8 mouse cellular contexts compared by ENCODE assay signal in the genomic region with DNA sequence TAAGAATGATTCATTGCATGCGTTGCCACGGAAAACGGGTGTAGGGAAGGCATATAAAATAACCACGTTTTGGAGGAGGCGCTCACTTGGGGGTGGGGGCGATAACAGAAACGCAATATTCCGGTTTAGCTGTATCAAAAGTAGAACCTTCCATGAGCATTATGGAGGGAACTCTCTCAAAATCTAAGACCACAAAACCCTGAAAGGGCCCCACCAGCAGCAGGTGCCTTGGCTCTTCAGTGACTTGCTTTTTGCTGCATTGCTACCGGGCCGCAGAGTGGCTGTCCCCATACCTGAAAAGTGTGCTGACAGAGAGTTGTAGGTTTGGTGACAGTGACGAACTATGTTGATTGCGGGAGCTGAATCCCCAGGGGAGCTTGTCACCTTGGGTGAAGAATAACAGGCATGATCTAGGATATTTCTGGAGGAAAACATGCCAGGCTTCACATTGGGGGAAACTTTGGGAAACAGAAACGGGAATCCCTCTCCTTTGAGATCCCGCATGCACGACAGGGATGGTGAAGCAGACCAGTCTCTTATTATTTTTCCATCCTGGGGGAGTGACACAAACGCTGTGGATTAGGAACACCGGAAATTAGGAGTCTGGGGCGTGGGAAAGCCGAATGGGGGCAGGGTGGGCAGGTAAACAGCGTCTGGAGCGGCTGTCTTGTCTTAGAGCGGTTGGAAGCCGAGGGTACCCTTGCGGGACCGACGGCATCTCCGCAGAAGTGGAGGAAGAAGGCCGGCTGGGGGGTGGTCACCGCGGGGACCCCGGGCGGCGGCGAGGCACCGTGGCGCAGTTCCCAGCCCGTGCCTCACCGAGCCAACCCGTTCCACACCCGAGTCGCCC. TPM values are rescaled to one million over a fixed set of nuclear protein-coding genes. Genes with fewer than 3 reads are reported as not detected.
DNase-seq lines count a peak whose midpoint lies in the region; ATAC-seq and TF ChIP-seq lines count a peak whose summit lies in the region.

No protein-coding gene starts in this region.

- peaks cover 34% of the 10 kb centered on the region for H3K4me1 ChIP-seq in forebrain, embryonic 12.5 days
- H3K4me1 ChIP-seq in hindbrain, postnatal 0 days (ENCODE audit: insufficient read depth, low read length): peaks cover 13% of the 10 kb centered on the region; the same call in 1 of the 2 replicates
- H3K4me1 ChIP-seq in limb, embryonic 10.5 days: peaks cover 39% of the 10 kb centered on the region
- H3K4me1 ChIP-seq in midbrain, embryonic 13.5 days (replicated peaks): peaks cover 36% of the 10 kb centered on the region
- peaks cover 12% of the 10 kb centered on the region; the same call in 1 of the 2 replicates for H3K4me1 ChIP-seq in stomach, embryonic 14.5 days (ENCODE audit: control insufficient read depth, insufficient read depth, low read length)

- H3K27ac ChIP-seq in gastrocnemius, adult 2 months: peak overlapping the region; percentile 95
- H3K27ac ChIP-seq in forebrain, embryonic 12.5 days: peak overlapping the region; percentile 95
- H3K27ac ChIP-seq in hindbrain, postnatal 0 days: peak overlapping the region; percentile 99
- H3K27ac ChIP-seq in limb, embryonic 10.5 days: peak overlapping the region; percentile 97
- peak overlapping the region; percentile 97 for H3K27ac ChIP-seq in midbrain, embryonic 13.5 days
- peak overlapping the region; percentile 86 for H3K27ac ChIP-seq in stomach, embryonic 14.5 days (ENCODE audit: low read length)

- H3K4me2 ChIP-seq in forebrain, embryonic 12.5 days: peak overlapping the region; percentile 77
- peak overlapping the region; percentile 77 for H3K4me2 ChIP-seq in hindbrain, postnatal 0 days (ENCODE audit: low read depth, low read length)
- peak overlapping the region; percentile 65 for H3K4me2 ChIP-seq in midbrain, embryonic 13.5 days (replicated peaks)
- H3K4me2 ChIP-seq in stomach, embryonic 14.5 days (replicated peaks; ENCODE audit: low read depth, low read length): peak overlapping the region; percentile 66

- intact Hi-C loops in gastrocnemius, adult 2 months (cut with DNase I): loop anchor here (5.0 kb wide), 1 partner anchor 102 kb away; no protein-coding TSS in a partner anchor

- no peak; the same call in 1 of the 2 replicates for ATAC-seq in forebrain, embryonic 12.5 days (ENCODE audit: low FRiP score)
- ATAC-seq in hindbrain, postnatal 0 days: no peak; the same call in 1 of the 2 replicates
- ATAC-seq in midbrain, embryonic 13.5 days: peak; percentile 74; the same call in 1 of the 2 replicates
- ATAC-seq in stomach, embryonic 14.5 days (ENCODE audit: insufficient number of reproducible peaks, insufficient read depth, low FRiP score, low read depth): no peak

- peak overlapping the region; percentile 95 for H3K9ac ChIP-seq in forebrain, embryonic 12.5 days
- H3K9ac ChIP-seq in hindbrain, postnatal 0 days (replicated peaks; ENCODE audit: low read length): peak overlapping the region; percentile 99
- peak overlapping the region; percentile 94 for H3K9ac ChIP-seq in midbrain, embryonic 13.5 days (replicated peaks)
- peak overlapping the region; percentile 94 for H3K9ac ChIP-seq in stomach, embryonic 14.5 days (replicated peaks; ENCODE audit: low read depth, low read length)

- no peak for TF ChIP-seq CTCF in gastrocnemius, adult 2 months (IDR thresholded peaks at IDR 0.05)
- no peak for TF ChIP-seq CTCF in hindbrain, postnatal 0 days (IDR thresholded peaks at IDR 0.05; ENCODE audit: low read depth)

- no peaks in the 10 kb centered on the region for H3K9me3 ChIP-seq in forebrain, embryonic 12.5 days
- no peaks in the 10 kb centered on the region for H3K9me3 ChIP-seq in hindbrain, postnatal 0 days (ENCODE audit: low read length)
- H3K9me3 ChIP-seq in limb, embryonic 10.5 days (replicated peaks): no peaks in the 10 kb centered on the region
- no peaks in the 10 kb centered on the region for H3K9me3 ChIP-seq in midbrain, embryonic 13.5 days
- H3K9me3 ChIP-seq in stomach, embryonic 14.5 days (ENCODE audit: control insufficient read depth, low read depth, low read length): no peaks in the 10 kb centered on the region

- peak; percentile 33 for DNase-seq in gastrocnemius, adult 2 months
- no peak for DNase-seq in gastrocnemius, adult 8-10 months (ENCODE audit: low spot score in 2 of 2)
- peak; percentile 76 for DNase-seq in brain, adult 2 months (ENCODE audit: low read depth, low spot score)
- peak; percentile 61 for DNase-seq in hindbrain, postnatal 0 days (ENCODE audit: low spot score)
- peak; percentile 63 for DNase-seq in limb, embryonic 10.5 days (ENCODE audit: low spot score)

- peak overlapping the region; percentile 97 for H3K4me3 ChIP-seq in gastrocnemius, adult 2 months
- H3K4me3 ChIP-seq in forebrain, embryonic 12.5 days (replicated peaks): peak overlapping the region; percentile 78
- peak overlapping the region; percentile 93 for H3K4me3 ChIP-seq in hindbrain, postnatal 0 days (ENCODE audit: low read length)
- H3K4me3 ChIP-seq in limb, embryonic 10.5 days: peak overlapping the region; percentile 89
- H3K4me3 ChIP-seq in midbrain, embryonic 13.5 days (replicated peaks): peak overlapping the region; percentile 77
- H3K4me3 ChIP-seq in stomach, embryonic 14.5 days (ENCODE audit: low read depth, low read length): peak overlapping the region; percentile 69

- no peaks in the 10 kb centered on the region for H3K36me3 ChIP-seq in forebrain, embryonic 12.5 days (replicated peaks)
- H3K36me3 ChIP-seq in hindbrain, postnatal 0 days (ENCODE audit: insufficient read depth, low read length): no peaks in the 10 kb centered on the region
- H3K36me3 ChIP-seq in limb, embryonic 10.5 days: no peaks in the 10 kb centered on the region
- no peaks in the 10 kb centered on the region for H3K36me3 ChIP-seq in midbrain, embryonic 13.5 days
- no peaks in the 10 kb centered on the region for H3K36me3 ChIP-seq in stomach, embryonic 14.5 days (ENCODE audit: control insufficient read depth, insufficient read depth, low read length)

- 5% methylated on average over 38 of the region's 41 CpGs for WGBS in forebrain, embryonic 12.5 days
- WGBS in hindbrain, postnatal 0 days: 3% methylated on average over 41 of the region's 41 CpGs
- 3% methylated on average over 41 of the region's 41 CpGs for WGBS in limb, embryonic 10.5 days
- 5% methylated on average over 41 of the region's 41 CpGs for WGBS in midbrain, embryonic 13.5 days
- 6% methylated on average over 41 of the region's 41 CpGs for WGBS in stomach, embryonic 14.5 days

- H3K27me3 ChIP-seq in forebrain, embryonic 12.5 days: peaks cover 5% of the 10 kb centered on the region; the same call in 1 of the 2 replicates
- H3K27me3 ChIP-seq in hindbrain, postnatal 0 days (ENCODE audit: insufficient read depth, low read length): no peaks in the 10 kb centered on the region
- H3K27me3 ChIP-seq in limb, embryonic 10.5 days (ENCODE audit: low read depth, poor library complexity, severe bottlenecking): no peaks in the 10 kb centered on the region
- H3K27me3 ChIP-seq in midbrain, embryonic 13.5 days: no peaks in the 10 kb centered on the region
- H3K27me3 ChIP-seq in stomach, embryonic 14.5 days (ENCODE audit: control insufficient read depth, insufficient read depth, low read length): no peaks in the 10 kb centered on the region

RNA-seq across cellular contexts. Expression of a gene that starts 1.2 kb away (rescaled TPM):
- 10 to 100 TPM; 25.9 to 27.8 TPM for total RNA-seq in gastrocnemius, adult 2 months (2021)
- 10 to 100 TPM; 18.8 to 27.4 (median 24.2) TPM for total RNA-seq in gastrocnemius, adult 8-10 months (2022)
- 18.5 and 24.0 TPM in 2 replicates for polyA plus RNA-seq in forebrain, embryonic 12.5 days (2016; fragmentation: Nextera tagmentation; extraction: Ambion mirVana)
- total RNA-seq in hindbrain, postnatal 0 days (2014; rRNA removed): 84.3 and 90.9 TPM in 2 replicates
- polyA plus RNA-seq in hindbrain, postnatal 0 days (2015; fragmentation: Nextera tagmentation; extraction: Ambion mirVana): 29.1 and 36.1 TPM in 2 replicates
- 10.8 and 14.3 TPM in 2 replicates for polyA plus RNA-seq in limb, embryonic 10.5 days (2016; fragmentation: Nextera tagmentation; extraction: Ambion mirVana)
- polyA plus RNA-seq in midbrain, embryonic 13.5 days (2015; fragmentation: Nextera tagmentation; extraction: Ambion mirVana): 20.8 and 25.5 TPM in 2 replicates
- 22.7 and 26.1 TPM in 2 replicates for polyA plus RNA-seq in stomach, embryonic 14.5 days (2014; fragmentation: Nextera tagmentation; extraction: Ambion mirVana)

Comparison
In these comparisons a context has a peak if more than half of its experiments do, and no peak if none do; other contexts are left out.
1. DNase-seq: peak in gastrocnemius, adult 2 months (single experiment), brain, adult 2 months (single experiment), hindbrain, postnatal 0 days (single experiment) and limb, embryonic 10.5 days (single experiment); none in gastrocnemius, adult 8-10 months (0 of 2).
2. Peak in every context shown above with its lines, with median percentiles within 50 percentile points of each other: H3K27ac ChIP-seq, H3K4me3 ChIP-seq, H3K4me2 ChIP-seq and H3K9ac ChIP-seq.